Mouse (Mus musculus) embryonic stem cell, embryonic (primary cell): Measurements from ENCODE around the gene Klrc3.
"Not testable (repeated sequence)": the region's sequence is repeated elsewhere in the genome, so short reads cannot be mapped to it uniquely, and the experiment has no call there.

Experiments
- CTCF ChIA-PET, 4 experiments: fragments of 300-600 bp in 2 of 4; fragments of 350-600 bp in 2 of 4; sonication (Branson Sonifier 250); formaldehyde crosslinking; loops; one replicate each; lab custom pipeline; 2022; ENCODE audit warnings: inconsistent platforms in 2 of 4; lab: Charles Lee
- POLR2A ChIA-PET, 4 experiments: fragments of 300-600 bp in 2 of 4; fragments of 350-600 bp in 2 of 4; sonication (Branson Sonifier 250); formaldehyde crosslinking; loops; one replicate each; lab custom pipeline; 2022; ENCODE audit warnings: antibody characterized with exemption in 4 of 4, inconsistent platforms in 1 of 4; lab: Charles Lee

Klrc3 gene

GRCm38 (mm10) chr6:129643237-129643636, at the start of gene Klrc3:
TSS of gene Klrc3 (minus strand) at chr6:129643337.
- CTCF ChIA-PET, POLR2A ChIA-PET: not testable (repeated sequence)

GRCm38 (mm10) chr6:129691436-129691835, 48.3 kb upstream of the Klrc3 start:
- POLR2A ChIA-PET, result interaction anchor here in 1 of 4 experiments (1.4 kb wide), 1 partner anchor 9 kb away, joined by 3 read pairs; no protein-coding TSS in a partner anchor
- CTCF ChIA-PET, result not testable (repeated sequence)

GRCm38 (mm10) chr6:129680379-129680778, 37.2 kb upstream of the Klrc3 start:
- POLR2A ChIA-PET, result interaction anchor here in 1 of 4 experiments (0.6 kb wide), 1 partner anchor 62 kb away, joined by 3 read pairs; no protein-coding TSS in a partner anchor
- CTCF ChIA-PET, result no interaction called here

DNA sequence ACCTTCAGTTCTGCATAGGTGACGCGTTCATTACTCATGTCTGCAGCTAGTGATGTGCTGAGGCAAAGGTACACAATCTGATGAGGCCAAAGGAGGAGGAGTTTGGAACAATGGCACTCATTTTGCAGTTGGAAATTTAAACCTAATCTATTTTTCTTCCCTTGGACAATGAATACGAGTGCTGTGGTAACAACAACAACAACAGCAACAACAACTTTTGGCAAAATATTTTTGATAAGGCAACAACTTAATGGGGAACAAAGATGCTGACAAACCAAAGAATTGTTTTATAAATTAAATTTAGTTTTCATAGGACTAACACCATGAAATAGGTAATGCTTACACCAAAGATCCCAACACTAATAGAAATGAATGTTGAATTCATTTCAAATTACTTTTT, 35.7 kb upstream of the Klrc3 start, which contains the start of gene Klrc1:
TSS of gene Klrc1 (minus strand) at position 101 of the 400 bp plus-strand sequence.
- ChIA-PET POLR2A (no interaction called here), CTCF (no interaction called here)

DNA sequence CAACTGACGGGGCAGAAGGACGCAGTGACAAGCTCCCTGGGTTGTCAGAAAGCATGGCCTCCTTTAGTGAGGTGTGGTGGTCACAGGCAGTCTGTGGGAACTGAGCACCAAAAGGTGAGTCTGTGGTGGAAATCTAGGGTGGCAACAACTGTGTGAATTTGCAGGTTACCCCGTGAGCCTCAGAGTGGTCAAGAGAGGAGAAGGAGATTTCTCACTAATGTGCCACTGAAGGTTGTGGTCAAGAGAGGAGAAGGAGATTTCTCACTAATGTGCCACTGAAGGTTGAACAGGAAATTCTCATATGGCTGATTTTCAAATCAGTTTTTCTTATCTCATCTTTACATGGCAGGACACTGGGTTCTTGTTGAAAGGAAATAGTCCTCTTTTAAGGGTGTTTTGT, 18.2 kb upstream of the Klrc3 start:
- POLR2A ChIA-PET, CTCF ChIA-PET: not testable (repeated sequence)

DNA sequence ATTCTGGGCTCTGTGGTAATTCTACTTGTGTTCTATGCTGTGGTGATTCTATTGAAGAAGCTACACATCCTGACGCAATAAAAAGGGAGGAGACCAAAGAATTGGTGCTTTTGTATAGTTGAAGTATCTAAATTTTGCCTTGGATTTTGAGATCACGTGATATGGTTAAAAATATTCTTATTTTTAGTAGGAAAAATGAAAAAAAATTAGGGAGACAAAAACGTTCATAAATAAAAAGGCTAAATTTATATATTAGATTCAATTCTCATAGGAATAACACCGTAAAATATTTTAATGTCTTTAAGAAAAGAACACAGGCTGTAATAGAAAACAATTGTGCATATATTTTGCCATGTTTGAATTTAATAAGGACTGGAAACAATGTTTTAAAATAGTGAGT, 17.5 kb upstream of the Klrc3 start, which contains the start of gene Klrc2:
TSS of gene Klrc2 (minus strand) at position 101 of the 400 bp plus-strand sequence.
- CTCF ChIA-PET, POLR2A ChIA-PET: not testable (repeated sequence)

DNA sequence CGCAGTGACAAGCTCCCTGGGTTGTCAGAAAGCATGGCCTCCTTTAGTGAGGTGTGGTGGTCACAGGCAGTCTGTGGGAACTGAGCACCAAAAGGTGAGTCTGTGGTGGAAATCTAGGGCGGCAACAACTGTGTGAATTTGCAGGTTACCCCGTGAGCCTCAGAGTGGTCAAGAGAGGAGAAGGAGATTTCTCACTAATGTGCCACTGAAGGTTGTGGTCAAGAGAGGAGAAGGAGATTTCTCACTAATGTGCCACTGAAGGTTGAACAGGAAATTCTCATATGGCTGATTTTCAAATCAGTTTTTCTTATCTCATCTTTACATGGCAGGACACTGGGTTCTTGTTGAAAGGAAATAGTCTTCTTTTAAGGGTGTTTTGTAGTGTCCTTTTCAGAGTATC, 917 bp upstream of the Klrc3 start:
- POLR2A ChIA-PET, CTCF ChIA-PET: not testable (repeated sequence)

DNA sequence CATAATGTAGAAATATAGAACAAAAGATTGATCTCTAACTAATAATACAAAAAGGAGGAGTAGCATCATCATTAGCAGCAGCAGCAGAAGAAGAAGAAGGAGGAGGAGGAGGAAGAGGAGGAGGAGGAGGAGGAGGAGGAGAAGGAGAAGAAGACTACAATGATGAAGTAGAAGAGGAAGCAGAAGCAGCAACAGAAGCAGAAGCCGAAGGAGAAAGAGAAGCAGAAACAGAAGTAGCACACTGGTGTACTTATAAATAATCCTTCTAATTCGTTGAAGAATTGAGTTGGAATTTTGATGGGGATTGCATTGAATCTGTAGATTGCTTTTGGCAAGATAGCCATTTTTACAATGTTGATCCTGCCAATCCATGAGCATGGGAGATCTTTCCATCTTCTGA, 12.1 kb downstream of the Klrc3 start:
- POLR2A ChIA-PET, CTCF ChIA-PET: not testable (repeated sequence)

- ChIA-PET POLR2A (no interaction called here), CTCF (no interaction called here)
Observed at GRCm38 (mm10) chr6:129623735-129624134, 19.4 kb downstream of the Klrc3 start, which contains the start of gene Klrk1. TSS of gene Klrk1 (minus strand) at chr6:129623864.

DNA sequence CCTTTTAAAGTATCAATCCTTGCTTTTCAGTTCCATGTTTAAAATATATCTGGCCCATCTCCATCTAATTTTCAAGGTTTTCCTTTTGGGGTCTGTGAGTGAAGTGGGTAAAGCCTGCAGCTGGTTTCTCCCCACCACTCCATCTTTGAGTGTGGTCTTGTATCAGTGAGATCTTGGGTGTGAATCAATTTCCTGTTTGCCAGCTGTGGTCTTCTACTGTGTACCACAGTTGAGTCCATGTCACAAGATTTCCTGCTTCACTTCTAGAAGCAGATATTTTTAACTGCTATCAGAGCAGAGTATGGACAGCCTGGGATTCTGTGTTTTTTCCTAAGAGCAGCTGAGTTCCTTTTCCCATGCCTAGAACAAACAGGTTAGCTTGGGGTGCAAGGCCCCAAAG, 34.8 kb downstream of the Klrc3 start:
- POLR2A ChIA-PET, result no interaction called here
- CTCF ChIA-PET, result no interaction called here

- POLR2A ChIA-PET, result no interaction called here
- CTCF ChIA-PET, result no interaction called here
Observed at GRCm38 (mm10) chr6:129591508-129591907, 51.6 kb downstream of the Klrc3 start, which contains the start of gene Klrd1. TSS of gene Klrd1 (plus strand) at chr6:129591782.
